Mouse (Mus musculus) intestine, embryonic 16.5 days (tissue): ENCODE results near the gene Tnrc6c. TPM values are rescaled to one million over a fixed set of nuclear protein-coding genes. Genes with fewer than 3 reads are reported as not detected.

Experiments used
- ATAC-seq: fragments of 200-750 bp; cut with Nextera tagmentation; 2 replicates; pipeline ENCODE4 v1.8.0; 2017; ENCODE audit warnings: moderate TSS enrichment, moderate library complexity
- H3K27ac ChIP-seq: fragments of 300-500 bp; sonication (generic); 2 replicates; pipeline ENCODE4 v1.5.1; 2014; ENCODE audit warnings: mild to moderate bottlenecking, low read length
- H3K27me3 ChIP-seq: fragments of 300-500 bp; sonication (generic); replicated peaks from 2 replicates; pipeline ENCODE4 v1.6.1; 2014; ENCODE audit warnings: low read length, control low read depth, mixed read lengths; ENCODE audit not compliant: control insufficient read depth, insufficient read depth
- H3K36me3 ChIP-seq: fragments of 300-500 bp; sonication (generic); 2 replicates; pipeline ENCODE4 v1.6.1; 2014; ENCODE audit warnings: low read length, control low read depth; ENCODE audit not compliant: control insufficient read depth, insufficient read depth
- H3K4me1 ChIP-seq: fragments of 300-500 bp; sonication (generic); 2 replicates; pipeline ENCODE4 v1.6.1; 2014; ENCODE audit warnings: low read length, control low read depth, mixed read lengths; ENCODE audit not compliant: control insufficient read depth, insufficient read depth
- H3K4me2 ChIP-seq: fragments of 300-500 bp; sonication (generic); 2 replicates; pipeline ENCODE4 v1.6.1; 2014; ENCODE audit warnings: low read depth, low read length, control low read depth
- H3K4me3 ChIP-seq: fragments of 300-500 bp; sonication (generic); 2 replicates; pipeline ENCODE4 v1.5.1; 2014; ENCODE audit warnings: mild to moderate bottlenecking, low read length
- H3K9ac ChIP-seq: fragments of 300-500 bp; sonication (generic); 2 replicates; pipeline ENCODE4 v1.6.1; 2014; ENCODE audit warnings: low read depth, low read length
- H3K9me3 ChIP-seq: fragments of 300-500 bp; sonication (generic); 2 replicates; pipeline ENCODE4 v1.6.1; 2016; ENCODE audit warnings: low read length, control low read depth; ENCODE audit not compliant: control insufficient read depth
- WGBS: fragments of 180-500 bp; shearing (Covaris S2); extraction: QIAGEN DNeasy Blood & Tissue Kit; methylation state at CpG from one replicate; pipeline ENCODE4 v1.1.7; 2014; 5-methylcytosine and 5-hydroxymethylcytosine counted together
- polyA plus RNA-seq: library from polyadenylated mRNA; unstranded; fragments of >200 nt; fragmentation: Nextera tagmentation; extraction: Ambion mirVana; gene quantifications from 2 replicates; pipeline ENCODE4 v1.2.1, GENCODE M21; 2015

Tnrc6c gene
- polyA plus RNA-seq, 1 experiment from 2014 or later = 6.6 TPM

DNA sequence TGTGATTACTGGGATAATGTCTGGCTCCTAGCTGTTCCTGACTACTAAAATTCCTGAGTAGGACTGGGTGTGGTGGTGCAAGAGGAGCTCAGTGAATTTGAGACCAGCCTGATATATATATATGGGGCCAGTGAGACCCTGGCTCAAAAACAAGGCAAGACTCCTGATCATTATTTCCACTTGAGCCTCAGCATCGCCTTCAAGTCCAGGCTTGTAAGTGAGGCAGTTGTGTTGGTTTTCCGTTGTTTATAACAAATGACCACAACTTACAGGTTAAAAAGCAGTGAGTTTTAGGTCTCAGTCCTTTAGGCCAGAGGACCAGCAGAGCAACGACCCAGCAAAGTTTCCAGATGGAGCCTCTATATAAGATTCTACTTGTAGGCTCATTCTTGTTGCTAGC lies 23.5 kb downstream of the Tnrc6c start:
- Histone ChIP-seq H3K36me3 (no peaks in the 10 kb centered on the region), H3K9me3 (no peaks in the 10 kb centered on the region), H3K9ac (no peak overlapping the region), H3K4me2 (no peak overlapping the region), H3K4me3 (no peak overlapping the region), H3K4me1 (no peaks in the 10 kb centered on the region), H3K27ac (no peak overlapping the region), H3K27me3 (no peaks in the 10 kb centered on the region)
- no peak for ATAC-seq
- 86% methylated on average over 3 of the region's 3 CpGs for WGBS

- no peaks in the 10 kb centered on the region for H3K36me3 ChIP-seq
- no peaks in the 10 kb centered on the region for H3K4me1 ChIP-seq
- no peaks in the 10 kb centered on the region for H3K27me3 ChIP-seq
- 92% methylated on average over 4 of the region's 4 CpGs for WGBS
- H3K9ac ChIP-seq = no peak overlapping the region
- ATAC-seq = no peak
- no peak overlapping the region for H3K4me3 ChIP-seq
- H3K27ac ChIP-seq = no peak overlapping the region
- H3K4me2 ChIP-seq = no peak overlapping the region
- no peaks in the 10 kb centered on the region for H3K9me3 ChIP-seq
Observed at GRCm38 (mm10) chr11:117678155-117678554, 24.1 kb downstream of the Tnrc6c start.

DNA sequence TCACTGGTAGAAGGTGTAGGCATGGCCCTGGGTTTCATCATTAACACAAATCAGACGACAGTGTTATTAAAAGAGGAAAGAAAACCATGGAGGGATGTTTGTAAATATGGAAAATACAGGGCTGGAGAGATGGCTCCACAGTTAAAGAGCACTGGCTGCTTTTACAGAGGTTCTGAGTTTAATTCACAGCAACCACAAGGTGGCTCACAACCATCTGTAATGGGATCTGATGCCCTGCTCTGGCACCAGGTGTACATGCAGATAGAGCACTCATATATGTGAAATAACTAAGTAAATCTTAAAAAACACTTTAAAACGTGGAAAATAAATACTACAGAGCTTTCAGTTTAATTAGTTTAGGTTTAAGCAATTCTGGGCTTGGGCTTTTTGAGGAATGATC lies 24.7 kb downstream of the Tnrc6c start:
- Histone ChIP-seq H3K4me1 (no peaks in the 10 kb centered on the region), H3K4me3 (no peak overlapping the region), H3K36me3 (no peaks in the 10 kb centered on the region), H3K27me3 (no peaks in the 10 kb centered on the region), H3K27ac (no peak overlapping the region), H3K9me3 (no peaks in the 10 kb centered on the region), H3K9ac (no peak overlapping the region), H3K4me2 (no peak overlapping the region)
- 33% methylated on average over 2 of the region's 2 CpGs for WGBS
- ATAC-seq = no peak

GRCm38 (mm10) chr11:117684640-117685039 lies 30.6 kb downstream of the Tnrc6c start:
- Histone ChIP-seq H3K9ac (no peak overlapping the region), H3K4me2 (no peak overlapping the region), H3K9me3 (no peaks in the 10 kb centered on the region), H3K4me1 (peaks cover 19% of the 10 kb centered on the region), H3K27me3 (no peaks in the 10 kb centered on the region), H3K4me3 (no peak overlapping the region), H3K36me3 (no peaks in the 10 kb centered on the region), H3K27ac (no peak overlapping the region)
- no peak for ATAC-seq
- WGBS = 63% methylated on average over 5 of the region's 5 CpGs

DNA sequence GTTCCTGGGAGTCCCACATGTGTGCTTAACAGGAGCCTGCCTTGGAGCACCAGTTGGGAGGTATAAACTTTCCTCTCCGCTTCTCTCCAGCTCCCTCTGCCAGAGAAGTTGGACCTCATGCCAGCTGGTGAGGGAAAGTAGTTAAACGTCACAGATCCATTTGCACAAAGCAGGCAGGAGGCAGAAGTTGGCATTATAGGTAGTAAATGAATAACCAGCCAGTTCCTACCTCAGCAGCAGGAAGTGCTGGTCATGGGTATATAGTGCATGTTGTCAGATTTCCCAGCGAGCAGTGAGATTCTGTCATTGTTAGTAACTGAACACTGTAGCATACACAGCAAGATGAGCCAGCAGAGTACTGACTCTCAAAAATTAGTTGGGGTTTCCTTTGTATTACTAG lies 31.4 kb downstream of the Tnrc6c start:
- no peaks in the 10 kb centered on the region for H3K9me3 ChIP-seq
- whole genome bisulfite sequencing = 41% methylated on average over 3 of the region's 3 CpGs
- no peaks in the 10 kb centered on the region for H3K36me3 ChIP-seq
- peak overlapping the region; percentile 39 for H3K4me2 ChIP-seq
- H3K27me3 ChIP-seq = no peaks in the 10 kb centered on the region
- ATAC-seq = peak; percentile 95
- H3K27ac ChIP-seq = peak overlapping the region; percentile 55
- H3K9ac ChIP-seq = peak overlapping the region; percentile 45; the same call in 1 of the 2 replicates
- H3K4me1 ChIP-seq = peaks cover 19% of the 10 kb centered on the region
- peak overlapping the region; percentile 29; the same call in 1 of the 2 replicates for H3K4me3 ChIP-seq

DNA sequence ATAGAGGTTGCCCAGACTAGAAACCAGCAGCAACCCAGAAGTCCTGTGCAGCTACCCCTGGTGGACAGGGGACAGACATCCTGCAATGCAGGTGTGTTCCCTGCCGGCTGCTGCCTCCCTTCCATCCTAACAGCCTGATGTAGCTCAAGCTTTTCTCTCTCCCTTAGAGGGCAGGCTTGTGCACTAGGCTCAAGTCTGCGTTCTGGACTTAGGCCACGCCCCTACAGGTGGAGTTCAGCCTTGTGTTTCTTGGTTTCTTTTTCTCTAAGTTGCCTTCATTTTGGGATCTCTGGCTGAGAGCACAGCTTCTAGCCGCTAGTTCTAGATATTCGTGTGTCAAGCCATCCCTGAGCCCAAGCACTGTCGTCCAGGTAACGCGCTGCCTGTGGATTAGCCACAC lies 31.9 kb downstream of the Tnrc6c start:
- WGBS = 52% methylated on average over 8 of the region's 8 CpGs
- H3K27me3 ChIP-seq = no peaks in the 10 kb centered on the region
- H3K4me2 ChIP-seq = peak overlapping the region; percentile 35
- ATAC-seq = peak; percentile 90
- H3K36me3 ChIP-seq = no peaks in the 10 kb centered on the region
- H3K9me3 ChIP-seq = no peaks in the 10 kb centered on the region
- no peak overlapping the region for H3K9ac ChIP-seq
- peak overlapping the region; percentile 55 for H3K27ac ChIP-seq
- peaks cover 19% of the 10 kb centered on the region for H3K4me1 ChIP-seq
- H3K4me3 ChIP-seq = peak overlapping the region; percentile 29

DNA sequence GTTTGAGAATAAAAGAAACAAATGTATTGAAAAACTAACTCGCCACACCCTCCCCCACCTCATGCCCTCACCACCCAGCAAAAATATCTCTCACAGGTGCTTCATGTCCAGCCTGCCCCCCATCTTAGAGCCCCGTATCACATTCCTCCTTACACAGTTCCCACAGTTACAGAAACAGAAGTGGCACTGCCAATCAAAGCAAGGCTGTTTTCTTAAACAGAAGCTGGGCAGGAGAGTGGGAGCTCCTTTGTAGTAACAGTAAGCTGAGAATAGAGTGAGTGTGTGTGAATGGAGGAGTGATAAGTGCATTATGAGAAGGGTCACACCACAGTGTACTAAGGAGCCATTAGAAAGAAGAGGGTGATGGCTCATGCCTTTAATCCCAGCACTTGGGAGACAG lies 34.5 kb downstream of the Tnrc6c start:
- no peak for ATAC-seq

DNA sequence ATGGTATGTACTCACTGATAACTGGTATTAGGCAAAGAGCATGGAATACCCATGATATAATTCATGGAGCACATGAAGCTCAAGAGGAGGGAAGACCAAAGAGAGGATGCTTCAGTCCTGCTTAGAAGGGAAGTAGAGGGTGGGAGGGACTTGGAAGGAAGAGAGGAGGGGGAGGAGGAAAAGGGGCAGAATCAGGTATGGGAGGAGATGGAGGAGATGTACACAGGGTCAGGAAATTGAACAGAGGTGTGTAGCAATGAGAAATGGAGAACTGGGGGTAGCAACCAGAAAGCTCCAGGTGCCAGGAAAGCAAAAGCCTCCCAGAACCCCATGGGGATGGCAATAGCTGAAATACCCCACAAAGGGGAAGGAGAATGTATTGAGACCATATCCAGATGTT lies 37.2 kb downstream of the Tnrc6c start:
- Histone ChIP-seq H3K4me1 (peaks cover 8% of the 10 kb centered on the region), H3K27me3 (no peaks in the 10 kb centered on the region), H3K4me3 (no peak overlapping the region), H3K4me2 (no peak overlapping the region), H3K36me3 (no peaks in the 10 kb centered on the region), H3K27ac (no peak overlapping the region), H3K9me3 (no peaks in the 10 kb centered on the region), H3K9ac (no peak overlapping the region)
- ATAC-seq = no peak

More for the DNA sequence above, 34.5 kb downstream of the Tnrc6c start:
- H3K4me1 ChIP-seq = peaks cover 19% of the 10 kb centered on the region
- H3K36me3 ChIP-seq = no peaks in the 10 kb centered on the region
- no peak overlapping the region for H3K4me3 ChIP-seq
- H3K9me3 ChIP-seq = no peaks in the 10 kb centered on the region
- H3K27me3 ChIP-seq = no peaks in the 10 kb centered on the region
- H3K27ac ChIP-seq = no peak overlapping the region
- 81% methylated on average over 2 of the region's 2 CpGs for WGBS
- H3K9ac ChIP-seq = no peak overlapping the region
- no peak overlapping the region for H3K4me2 ChIP-seq

- Histone ChIP-seq H3K36me3 (no peaks in the 10 kb centered on the region), H3K4me3 (no peak overlapping the region), H3K4me2 (no peak overlapping the region), H3K4me1 (no peaks in the 10 kb centered on the region; the same call in 1 of the 2 replicates), H3K9ac (no peak overlapping the region), H3K27me3 (no peaks in the 10 kb centered on the region), H3K9me3 (no peaks in the 10 kb centered on the region), H3K27ac (no peak overlapping the region)
- ATAC-seq = no peak
- WGBS = 86% methylated on average over 5 of the region's 5 CpGs
Observed at GRCm38 (mm10) chr11:117694050-117694449, 40.0 kb downstream of the Tnrc6c start.

DNA sequence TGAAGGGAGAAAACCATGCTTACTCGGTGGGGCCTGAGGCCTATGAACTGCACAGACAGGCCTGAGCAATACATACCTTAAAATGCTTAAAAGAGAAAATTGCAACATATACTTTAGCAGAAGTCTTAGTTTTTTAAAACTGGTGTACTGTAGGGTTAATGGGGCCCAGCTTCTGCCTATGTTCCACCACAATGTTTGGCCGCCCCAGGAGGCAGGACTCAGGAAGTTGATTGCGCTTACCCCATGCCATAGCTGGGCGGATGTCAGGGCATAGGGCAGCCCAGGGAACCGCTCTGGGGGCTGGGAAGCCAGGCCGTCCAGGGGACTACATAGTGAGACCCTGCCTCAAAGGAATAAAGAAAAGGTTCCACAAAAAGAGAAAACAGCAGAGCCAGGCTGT lies 42.5 kb downstream of the Tnrc6c start:
- Histone ChIP-seq H3K9ac (no peak overlapping the region), H3K4me1 (no peaks in the 10 kb centered on the region; the same call in 1 of the 2 replicates), H3K27ac (no peak overlapping the region), H3K36me3 (no peaks in the 10 kb centered on the region), H3K4me3 (no peak overlapping the region), H3K4me2 (no peak overlapping the region), H3K9me3 (no peaks in the 10 kb centered on the region), H3K27me3 (no peaks in the 10 kb centered on the region)
- 65% methylated on average over 6 of the region's 6 CpGs for WGBS
- ATAC-seq = no peak
